Mouse (Mus musculus): ENCODE measurements around the gene Zmym5. TPM values are rescaled to one million over a fixed set of nuclear protein-coding genes. Genes with fewer than 3 reads are reported as not detected.
A peak's percentile ranks its signal among the peaks of the same experiment; 100 is the strongest.
"Not testable (repeated sequence)": the region's sequence is repeated elsewhere in the genome, so short reads cannot be mapped to it uniquely, and the experiment has no call there.

The Zmym5 gene
- total RNA-seq, 2 experiments from 2014 or later = 32.9 to 35.8 TPM

DNA sequence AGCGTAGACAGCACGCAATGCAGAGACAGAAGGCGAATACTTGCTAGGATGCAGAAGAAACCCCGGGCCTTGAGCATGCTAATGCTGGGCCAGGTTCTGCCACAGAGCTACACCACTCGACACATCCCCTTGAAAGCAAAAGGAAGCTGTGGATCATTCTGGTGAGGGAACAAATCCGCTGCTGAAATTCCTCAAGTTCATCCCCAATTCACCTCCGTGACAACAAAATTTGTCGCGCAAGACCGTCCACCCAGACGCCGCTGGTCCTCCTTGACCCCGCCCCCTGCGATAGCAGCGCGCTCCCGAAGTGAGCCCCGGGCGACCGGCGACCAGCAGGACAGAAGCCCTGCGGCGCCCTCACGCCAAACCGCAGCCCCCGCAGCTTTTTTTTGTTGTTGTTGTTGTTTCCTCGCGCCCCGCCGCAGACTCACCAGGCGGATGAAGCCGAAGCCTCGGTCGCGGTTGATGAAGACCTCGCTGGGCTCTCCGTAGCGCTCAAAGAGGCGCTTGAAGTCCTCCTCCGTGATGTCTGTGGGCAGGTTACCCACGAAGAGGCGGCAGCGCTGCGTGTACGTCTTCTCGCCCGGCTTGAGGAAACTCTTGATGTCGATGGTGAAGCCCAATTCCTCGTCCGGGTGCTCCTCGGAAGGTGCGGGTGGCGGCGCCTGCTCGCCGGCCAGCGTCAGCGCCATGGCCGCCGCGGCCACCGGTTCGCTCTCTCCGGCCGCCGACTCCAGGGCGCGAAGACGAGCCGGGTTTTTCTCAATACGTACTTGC lies 34.0 kb downstream of the Zmym5 start:
- intact Hi-C loops (cut with DNase I) = no loop called here
- DNase-seq = peak; percentile 64

DNA sequence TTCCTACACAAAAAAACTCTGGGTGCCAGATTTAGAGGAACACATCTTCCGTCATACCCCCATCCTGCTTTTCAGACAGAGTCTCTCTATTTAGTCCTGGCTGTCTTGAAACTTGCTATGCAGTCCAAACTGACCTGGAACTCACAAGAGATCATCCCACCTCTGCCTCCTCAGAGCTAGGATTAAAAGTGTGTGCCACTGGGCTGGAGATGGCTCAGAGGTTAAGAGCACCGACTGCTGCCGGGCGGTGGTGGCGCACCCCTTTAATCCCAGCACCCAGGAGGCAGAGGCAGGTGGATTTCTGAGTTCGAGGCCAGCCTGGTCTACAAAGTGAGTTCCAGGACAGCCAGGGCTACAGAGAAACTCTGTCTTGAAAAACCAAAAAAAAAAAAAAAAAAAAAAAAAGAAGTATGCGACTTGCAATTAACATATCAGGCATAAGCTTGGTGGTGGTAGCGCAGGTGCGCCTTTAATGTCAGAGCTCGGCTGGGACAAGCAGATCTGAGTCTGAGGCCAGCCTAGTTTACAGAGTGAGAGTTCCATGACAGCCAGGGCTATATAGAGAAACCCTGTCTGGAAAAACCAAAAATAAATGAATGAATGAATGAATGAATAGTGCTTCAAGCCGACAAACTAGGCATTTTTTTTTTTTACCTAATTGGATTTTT lies 34.8 kb downstream of the Zmym5 start:
- no peak for DNase-seq

GRCm38 (mm10) chr14:56775416-56775815 lies 36.1 kb downstream of the Zmym5 start:
- no peak for DNase-seq
- intact Hi-C loops (cut with DNase I) = no loop called here

More for the DNA sequence above, 34.8 kb downstream of the Zmym5 start:
- intact Hi-C loops (cut with DNase I) = no loop called here

DNA sequence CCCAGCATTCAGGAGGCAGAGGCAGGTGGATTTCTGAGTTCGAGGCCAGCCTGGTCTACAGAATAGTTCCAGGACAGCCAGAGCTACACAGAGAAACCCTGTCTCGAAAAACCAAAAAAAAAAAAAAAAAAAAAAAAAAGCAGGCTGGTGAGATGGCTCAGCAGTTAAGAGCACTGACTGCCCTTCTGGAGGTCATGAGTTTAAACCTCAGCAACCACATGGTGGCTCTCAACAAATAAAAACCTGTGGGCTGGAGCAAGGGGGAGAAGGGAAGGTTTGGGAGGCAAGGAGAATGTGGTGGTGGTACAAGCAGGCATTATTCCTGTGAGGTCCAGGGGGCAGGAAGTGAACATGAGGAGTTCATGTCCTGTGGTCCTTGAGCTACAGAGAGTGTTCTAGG lies 45.1 kb downstream of the Zmym5 start:
- intact Hi-C loops (cut with DNase I); DNase-seq: not testable (repeated sequence)

DNA sequence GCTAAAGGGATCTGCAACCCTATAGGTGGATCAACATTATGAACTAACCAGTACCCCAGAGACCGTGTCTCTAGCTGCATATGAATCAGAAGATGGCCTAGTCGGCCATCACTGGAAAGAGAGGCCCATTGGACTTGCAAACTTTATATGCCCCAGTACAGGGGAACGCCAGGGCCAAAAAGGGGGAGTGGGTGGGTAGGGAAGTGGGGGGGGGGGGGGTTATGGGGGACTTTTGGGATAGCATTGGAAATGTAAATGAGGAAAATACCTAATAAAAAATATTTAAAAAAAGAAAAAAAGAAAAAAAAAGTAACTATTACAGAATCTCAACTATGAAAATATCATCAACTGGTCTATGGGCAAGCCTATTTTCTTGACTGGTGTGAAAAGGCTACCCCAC lies 46.4 kb downstream of the Zmym5 start:
- DNase-seq; intact Hi-C loops (cut with DNase I): not testable (repeated sequence)

DNA sequence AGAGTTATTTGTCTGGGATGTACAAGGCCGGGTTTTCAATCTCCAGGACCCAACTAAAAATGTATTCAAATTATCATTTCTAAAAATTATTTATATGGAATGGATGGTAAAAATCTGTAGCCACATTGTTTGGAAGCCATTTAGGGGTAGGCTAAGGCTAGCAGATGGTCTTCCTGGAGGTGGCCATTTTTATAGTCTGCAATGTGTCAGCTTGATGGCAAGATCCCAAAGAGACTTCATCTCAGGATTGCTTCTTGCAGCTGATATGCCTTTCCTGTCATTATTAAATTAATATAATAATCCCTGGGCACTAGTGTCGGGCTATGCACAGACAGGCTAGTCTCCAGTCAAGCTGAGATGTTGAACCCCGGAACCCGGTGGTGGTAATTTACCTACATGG lies 60.2 kb downstream of the Zmym5 start:
- DNase-seq = no peak
- intact Hi-C loops (cut with DNase I) = no loop called here

Other genes starting within 250 kb of the Zmym5 start
- 10 to 100 TPM in 1 of 2 experiments, 1 to 10 TPM in 1; 8.4 to 10.1 TPM for gene Cenpj, start 236.3 kb downstream of the Zmym5 start, total RNA-seq (2021)
- 1 to 10 TPM; 2.2 to 2.3 TPM for gene Parp4, start 236.1 kb downstream of the Zmym5 start, total RNA-seq (2021)
- gene Mphosph8, start 143.5 kb downstream of the Zmym5 start, total RNA-seq (2021) = 10 to 100 TPM; 49.8 to 51.0 TPM
- 10 to 100 TPM; 89.8 to 92.5 TPM for gene Pspc1, start 33.4 kb downstream of the Zmym5 start, total RNA-seq (2021)
- gene Zmym2, start 74.9 kb upstream of the Zmym5 start, total RNA-seq (2021) = 100 to 1,000 TPM; 103 to 116 TPM
- 1 to 10 TPM; 1.3 to 1.7 TPM for gene Gja3, start 246.4 kb upstream of the Zmym5 start, total RNA-seq (2021)

All from left cerebral cortex, postnatal 4 days (tissue).